ENCODE assay signal across 8 mouse cellular contexts in the genomic region with DNA sequence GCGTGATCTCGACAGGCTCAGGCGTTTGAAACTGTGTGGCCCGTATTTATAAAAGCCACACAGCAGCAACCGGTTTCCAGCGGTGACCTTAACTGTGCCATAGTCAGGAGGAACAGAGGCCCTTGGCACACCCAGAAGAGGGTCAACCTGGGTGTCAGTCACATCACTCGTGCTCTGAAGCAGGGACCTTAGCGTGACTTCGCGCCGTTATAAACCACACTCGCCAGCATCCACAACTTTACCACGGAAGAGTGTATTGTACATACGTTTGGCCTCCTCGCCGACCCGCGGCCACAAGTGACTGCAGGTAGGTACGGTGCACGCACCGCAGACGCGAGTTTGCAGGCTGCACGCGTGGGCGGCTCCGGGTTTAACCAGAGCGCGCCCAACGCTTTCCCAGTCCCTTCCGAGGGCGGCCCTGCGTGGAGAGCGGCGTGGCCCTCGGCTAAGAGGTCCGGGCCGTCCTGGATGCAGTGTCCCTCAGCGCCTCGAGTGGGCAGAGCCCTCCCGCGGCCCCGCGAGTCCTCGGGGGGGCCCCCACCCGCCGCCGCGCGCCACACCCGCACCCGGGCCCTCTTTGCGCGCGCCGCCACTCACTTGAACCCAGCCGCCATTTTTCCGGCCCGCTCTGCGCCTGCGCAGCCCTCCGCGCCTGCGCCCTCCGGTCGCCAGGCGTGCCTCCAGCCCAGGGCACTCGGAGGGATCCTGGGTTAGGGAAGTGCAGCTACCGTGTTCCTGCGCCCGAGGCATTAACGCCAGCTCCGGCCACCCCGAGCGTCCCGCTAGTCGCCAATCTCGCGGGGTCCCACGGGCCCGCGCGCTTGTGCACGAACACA. TPM values are rescaled to one million over a fixed set of nuclear protein-coding genes. Genes with fewer than 3 reads are reported as not detected.
DNase-seq lines count a peak whose midpoint lies in the region; ATAC-seq lines count a peak whose summit lies in the region.

No protein-coding gene starts in this region.

- H3K4me2 ChIP-seq in intestine, embryonic 16.5 days (ENCODE audit: low read depth, low read length) = peak overlapping the region; percentile 86

- H3K4me3 ChIP-seq in intestine, embryonic 16.5 days (ENCODE audit: low read length) = peak overlapping the region; percentile 92

- peak; percentile 96 for ATAC-seq in intestine, embryonic 16.5 days

- under 1% methylated on average over 84 of the region's 84 CpGs for WGBS in intestine, embryonic 16.5 days

- H3K27ac ChIP-seq in intestine, embryonic 16.5 days (ENCODE audit: low read length) = peak overlapping the region; percentile 100

- no peaks in the 10 kb centered on the region for H3K9me3 ChIP-seq in intestine, embryonic 16.5 days (ENCODE audit: control insufficient read depth, low read length)

- H3K27me3 ChIP-seq in intestine, embryonic 16.5 days (replicated peaks; ENCODE audit: control insufficient read depth, insufficient read depth, low read length) = no peaks in the 10 kb centered on the region

- H3K4me1 ChIP-seq in intestine, embryonic 16.5 days (ENCODE audit: control insufficient read depth, insufficient read depth, low read length) = peaks cover 3% of the 10 kb centered on the region; the same call in 1 of the 2 replicates

- H3K9ac ChIP-seq in intestine, embryonic 16.5 days (ENCODE audit: low read depth, low read length) = peak overlapping the region; percentile 97

- peak; percentile 85 for DNase-seq in adrenal gland, adult 8-10 months
- DNase-seq in embryo, embryonic 9.5 days (ENCODE audit: extremely low spot score) = peak; percentile 89
- DNase-seq in gastrocnemius, postnatal 4 days (ENCODE audit: low spot score in 2 of 2) = peak; percentile 90 to 92
- DNase-seq in left cerebral cortex, postnatal 25 days (ENCODE audit: low spot score in 2 of 2) = peak; percentile 87 to 89
- peak; percentile 94 for DNase-seq in mesoderm, embryonic 11.5 days (ENCODE audit: low read depth, low spot score)
- peak; percentile 88 for DNase-seq in right cerebral cortex, postnatal 25 days
- DNase-seq in urinary bladder, postnatal 4 days (ENCODE audit: low spot score in 2 of 2) = peak; percentile 87 to 92

- H3K36me3 ChIP-seq in intestine, embryonic 16.5 days (ENCODE audit: control insufficient read depth, insufficient read depth, low read length) = peaks cover 3% of the 10 kb centered on the region; the same call in 1 of the 2 replicates

- intact Hi-C loops in left cerebral cortex, postnatal 25 days (cut with DNase I) = loop anchor here (2.0 to 5.0 kb wide), 3 partner anchors 42 to 338 kb away; a partner anchor contains a TSS

RNA-seq across cellular contexts. Expression of a gene that starts 0.6 kb away (rescaled TPM):
- total RNA-seq in adrenal gland, adult 8-10 months (2022) = 10 to 100 TPM; 28.5 to 47.2 (median 40.2) TPM
- total RNA-seq in gastrocnemius, postnatal 4 days (2021) = 10 to 100 TPM; 28.9 to 33.7 TPM
- 84.2 and 91.4 TPM in 2 replicates for polyA plus RNA-seq in intestine, embryonic 16.5 days (2015; fragmentation: Nextera tagmentation; extraction: Ambion mirVana)
- total RNA-seq in left cerebral cortex, postnatal 25 days (2021) = 10 to 100 TPM; 23.4 to 23.8 TPM

RNA-seq across cellular contexts. Expression of a gene that starts 0.7 kb away (rescaled TPM):
- total RNA-seq in adrenal gland, adult 8-10 months (2022) = 10 to 100 TPM; 40.0 to 49.7 (median 41.0) TPM
- 10 to 100 TPM; 22.8 to 24.7 TPM for total RNA-seq in gastrocnemius, postnatal 4 days (2021)
- 64.3 and 66.2 TPM in 2 replicates for polyA plus RNA-seq in intestine, embryonic 16.5 days (2015; fragmentation: Nextera tagmentation; extraction: Ambion mirVana)
- 10 to 100 TPM; 17.3 to 19.2 TPM for total RNA-seq in left cerebral cortex, postnatal 25 days (2021)

RNA-seq across cellular contexts. Expression of a gene that starts 20.5 kb away (rescaled TPM):
- total RNA-seq in adrenal gland, adult 8-10 months (2022) = not detected
- total RNA-seq in gastrocnemius, postnatal 4 days (2021) = not detected
- polyA plus RNA-seq in intestine, embryonic 16.5 days (2015; fragmentation: Nextera tagmentation; extraction: Ambion mirVana) = 0.53 TPM in 1 of 2 replicates, not detected in the other
- not detected for total RNA-seq in left cerebral cortex, postnatal 25 days (2021)

RNA-seq across cellular contexts. Expression of a gene that starts 20.8 kb away (rescaled TPM):
- 10 to 100 TPM; 26.9 to 55.8 (median 28.7) TPM for total RNA-seq in adrenal gland, adult 8-10 months (2022)
- total RNA-seq in gastrocnemius, postnatal 4 days (2021) = under 1 TPM; 0.47 to 0.64 TPM
- 1.0 and 1.4 TPM in 2 replicates for polyA plus RNA-seq in intestine, embryonic 16.5 days (2015; fragmentation: Nextera tagmentation; extraction: Ambion mirVana)
- 1 to 10 TPM; 6.4 to 8.0 TPM for total RNA-seq in left cerebral cortex, postnatal 25 days (2021)

RNA-seq across cellular contexts. Expression of a gene that starts 42.0 kb away (rescaled TPM):
- 10 to 100 TPM; 35.7 to 66.3 (median 50.8) TPM for total RNA-seq in adrenal gland, adult 8-10 months (2022)
- 10 to 100 TPM; 41.6 to 49.7 TPM for total RNA-seq in gastrocnemius, postnatal 4 days (2021)
- polyA plus RNA-seq in intestine, embryonic 16.5 days (2015; fragmentation: Nextera tagmentation; extraction: Ambion mirVana) = 72.9 and 77.8 TPM in 2 replicates
- 10 to 100 TPM; 41.6 to 42.3 TPM for total RNA-seq in left cerebral cortex, postnatal 25 days (2021)

Comparison
In these comparisons a context has a peak if more than half of its experiments do, and no peak if none do; other contexts are left out.
1. Peak in every context shown above with its lines: DNase-seq, ATAC-seq, H3K4me3 ChIP-seq and H3K27ac ChIP-seq.